Mouse (Mus musculus) kidney, adult 11 months (tissue): ENCODE data around the gene Snapin.

Experiments
- DNase-seq: peaks from one replicate; pipeline ENCODE4 v3.0.0; 2022

The Snapin gene

GRCm38 (mm10) chr3:90450874-90451273 lies 40.0 kb downstream of the Snapin start:
- no peak for DNase-seq

- DNase-seq, result no peak
These were observed 42.2 kb downstream of the Snapin start for GRCm38 (mm10) chr3:90448626-90449025.

GRCm38 (mm10) chr3:90447123-90447494 lies 43.7 kb downstream of the Snapin start:
- DNase-seq, result peak; percentile 49

GRCm38 (mm10) chr3:90446389-90447122 lies 44.3 kb downstream of the Snapin start:
- DNase-seq, result peak; percentile 93

- no peak for DNase-seq
These were observed 45.2 kb downstream of the Snapin start for GRCm38 (mm10) chr3:90445417-90446200.

GRCm38 (mm10) chr3:90443977-90444376 lies 46.9 kb downstream of the Snapin start:
- no peak for DNase-seq

- DNase-seq, result no peak
These were observed 50.1 kb downstream of the Snapin start for GRCm38 (mm10) chr3:90440756-90441155.
